Mouse (Mus musculus) thymus, adult 2 months (tissue): Measurements from ENCODE around the gene Sec16a.

ENCODE experiments used
- CTCF ChIP-seq: fragments of 200-500 bp; IDR thresholded peaks from 2 replicates; pipeline ENCODE4 v1.5.1; 2012; ENCODE audit warnings: mild to moderate bottlenecking, control low read depth, low read length, moderate library complexity, borderline replicate concordance; ENCODE audit not compliant: control insufficient read depth, poor library complexity, insufficient read depth; ENCODE audit errors: extremely low read depth
- POLR2A ChIP-seq: fragments of 200-500 bp; IDR thresholded peaks from 2 replicates; pipeline ENCODE4 v1.6.1; 2012; ENCODE audit warnings: mild to moderate bottlenecking, low read length, control low read depth, moderate library complexity; ENCODE audit not compliant: control insufficient read depth, poor library complexity, insufficient read depth; ENCODE audit errors: extremely low read depth

- TF ChIP-seq POLR2A, result no peak
- TF ChIP-seq CTCF, result no peak
These were observed 37.8 kb upstream of the Sec16a start for GRCm38 (mm10) chr2:26482824-26483223.
